Mouse (Mus musculus) ES-E14 (cell line): ENCODE data around the gene Sfn.

Experiments
- CHD2 ChIP-seq: IDR thresholded peaks from 2 replicates; pipeline ENCODE4 v1.6.1; 2014; ENCODE audit warnings: mild to moderate bottlenecking, low read depth, low read length, inconsistent platforms
- MAFK ChIP-seq: IDR thresholded peaks from 2 replicates; pipeline ENCODE4 v1.6.1; 2014; ENCODE audit warnings: mild to moderate bottlenecking, low read depth, low read length, inconsistent platforms; ENCODE audit not compliant: insufficient read depth

DNA sequence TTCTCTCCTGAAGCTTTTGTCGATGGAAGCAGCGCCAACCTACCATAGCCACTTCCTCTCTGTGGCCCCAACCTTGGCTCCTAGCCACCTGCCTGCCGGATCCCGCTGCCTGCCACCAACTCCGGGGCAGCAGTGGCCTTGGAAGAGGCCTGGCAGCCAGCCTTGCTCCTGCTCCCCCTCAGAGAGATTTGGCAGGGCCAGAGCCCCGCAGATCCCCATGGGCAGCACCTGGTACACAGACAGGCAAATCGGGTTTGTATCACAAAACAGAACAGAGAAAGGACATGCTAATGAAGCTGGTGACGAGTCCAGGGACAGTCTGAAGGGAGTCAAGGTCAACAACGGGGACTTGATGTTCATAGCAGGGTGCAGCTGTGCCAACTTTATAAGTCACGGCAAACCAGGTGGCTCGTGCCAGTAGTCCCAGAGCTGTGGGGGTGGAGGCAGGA lies 38.8 kb downstream of the Sfn start:
- TF ChIP-seq CHD2: no peak
- no peak for TF ChIP-seq MAFK
